Mouse (Mus musculus): ENCODE data around the gene Gm20708. TPM values are rescaled to one million over a fixed set of nuclear protein-coding genes. Genes with fewer than 3 reads are reported as not detected.
A peak's percentile ranks its signal among the peaks of the same experiment; 100 is the strongest.

The Gm20708 gene
- total RNA-seq (2022), result 1 to 10 TPM in 2 of 4 experiments, under 1 TPM in 1, not detected in 1; 0.46 to 1.2 (median 1.1) TPM

DNA sequence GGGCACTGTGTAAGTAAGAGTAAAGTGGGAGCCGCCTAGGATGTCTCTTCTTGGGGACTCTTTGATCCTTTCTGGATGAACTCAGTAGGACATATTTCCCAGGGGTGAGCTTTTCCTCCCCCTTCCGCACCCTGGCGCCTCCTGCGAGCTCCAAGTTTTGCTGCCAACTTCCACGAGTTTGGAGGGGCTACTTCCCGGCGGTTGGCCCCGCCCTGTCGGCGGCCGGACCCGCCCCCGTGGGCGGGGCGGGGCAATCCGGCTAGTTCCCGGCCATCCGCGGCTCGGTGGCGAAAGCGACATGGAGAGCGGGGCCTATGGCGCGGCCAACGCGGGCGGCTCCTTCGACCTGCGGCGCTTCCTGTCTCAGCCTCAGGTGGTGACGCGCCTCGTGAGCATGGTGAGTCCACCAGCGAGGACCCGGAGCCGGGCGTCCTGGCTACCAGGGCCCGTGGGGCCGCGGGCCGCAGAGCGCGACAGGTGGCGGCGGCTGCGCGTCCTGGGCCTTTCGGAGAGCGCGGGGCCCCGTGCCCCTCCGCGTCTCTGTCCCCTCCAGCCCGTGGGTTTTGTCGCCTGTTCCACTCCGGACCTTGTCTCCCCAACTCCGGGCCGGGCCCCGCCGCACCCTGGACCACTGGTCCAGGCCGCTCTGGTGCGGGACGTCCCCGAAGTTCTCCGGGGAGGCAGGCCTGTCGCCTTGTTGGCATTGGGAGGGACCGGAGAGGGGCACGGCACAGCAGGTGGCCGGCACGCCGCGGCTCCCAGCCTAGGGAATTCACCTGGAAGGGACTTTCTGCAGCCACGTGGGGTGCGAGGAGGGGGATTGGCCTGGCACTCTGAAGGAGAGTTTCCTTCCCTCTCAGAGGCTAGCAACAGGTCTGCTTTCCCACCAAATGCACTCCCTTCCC, at the start of gene Gm20708, which contains the start of gene Syngr2:
Gm20708 (plus strand) TSS at position 262 of the 905 bp plus-strand sequence.
Syngr2 (plus strand) TSS at position 262 of the 905 bp plus-strand sequence.
- DNase-seq (ENCODE audit: low spot score in 2 of 2), result peak in 1 of 2 experiments; percentile 67

DNA sequence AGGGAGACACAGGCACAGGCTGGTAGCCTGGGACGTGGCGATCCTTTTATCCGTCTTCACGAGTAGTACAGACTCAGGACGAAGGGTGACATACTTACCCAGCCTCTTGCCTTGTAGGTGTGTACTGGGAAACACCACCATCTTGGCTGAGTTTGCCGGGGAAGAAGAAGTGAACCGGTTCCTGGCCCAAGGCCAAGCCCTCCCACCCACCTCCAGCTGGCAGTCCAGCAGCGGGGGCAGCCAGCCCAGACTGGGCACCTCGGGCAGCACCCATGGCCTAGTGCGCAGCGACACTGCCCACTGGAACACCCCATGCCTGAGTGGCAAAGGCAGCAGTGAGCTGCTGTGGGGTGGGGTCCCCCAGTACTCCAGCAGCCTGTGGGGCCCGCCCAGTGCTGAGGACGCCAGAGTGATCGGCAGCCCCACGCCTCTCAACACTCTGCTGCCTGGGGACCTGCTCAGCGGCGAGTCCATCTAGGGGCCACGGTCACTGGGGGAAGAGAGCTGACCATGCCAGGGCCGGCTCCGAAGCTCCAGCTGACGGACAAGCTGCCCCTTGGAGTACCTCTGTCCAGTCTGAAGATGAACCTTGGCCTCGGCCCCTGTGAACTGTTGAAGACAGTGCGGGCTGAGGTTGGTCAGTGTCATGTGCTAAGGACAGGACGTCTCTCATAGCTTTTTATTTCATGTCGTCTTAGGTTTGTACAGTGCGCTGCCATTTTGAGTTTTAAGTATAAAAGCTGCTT, 48.9 kb upstream of the Gm20708 start:
- DNase-seq (ENCODE audit: low spot score in 2 of 2), result no peak

DNA sequence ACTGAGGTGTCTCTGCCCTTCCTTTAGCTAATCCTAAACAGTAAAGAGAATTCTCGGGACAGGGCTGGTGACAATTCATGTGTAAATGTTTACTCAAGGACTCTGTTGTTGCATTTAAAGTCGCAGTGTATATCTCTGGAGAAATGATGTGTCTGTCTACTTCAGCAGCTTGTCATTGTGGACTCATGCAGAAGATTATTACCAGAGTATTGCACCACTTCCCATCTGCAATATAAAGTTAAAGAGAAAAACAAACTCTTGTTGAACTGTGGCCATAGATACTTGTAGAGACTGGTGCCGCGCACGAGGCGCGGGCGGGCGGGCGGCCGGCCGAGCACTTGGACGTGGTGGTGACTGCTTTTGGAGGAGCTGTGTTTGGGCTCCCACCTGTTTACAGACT, 47.7 kb upstream of the Gm20708 start:
- no peak for DNase-seq (ENCODE audit: low spot score in 2 of 2)

DNA sequence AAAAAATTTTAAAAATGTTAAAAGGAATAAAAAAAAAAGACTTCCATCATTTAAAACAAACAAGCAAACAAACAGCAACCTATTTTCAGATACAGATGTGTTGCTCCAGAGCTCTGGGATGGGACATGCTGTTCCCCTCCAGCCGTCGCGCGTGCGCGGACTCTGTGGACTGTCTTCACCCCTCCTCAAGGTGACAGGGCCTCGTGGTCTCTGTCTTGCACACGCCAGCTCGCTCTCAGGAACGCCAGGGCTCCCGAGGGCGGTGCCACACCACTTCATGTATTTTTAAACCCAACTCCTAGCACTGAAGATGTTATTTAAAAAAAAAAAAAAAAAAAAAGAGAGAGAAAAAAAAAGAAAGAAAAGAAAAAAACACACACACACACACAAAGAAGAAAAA, 47.2 kb upstream of the Gm20708 start:
- no peak for DNase-seq (ENCODE audit: low spot score in 2 of 2)

DNA sequence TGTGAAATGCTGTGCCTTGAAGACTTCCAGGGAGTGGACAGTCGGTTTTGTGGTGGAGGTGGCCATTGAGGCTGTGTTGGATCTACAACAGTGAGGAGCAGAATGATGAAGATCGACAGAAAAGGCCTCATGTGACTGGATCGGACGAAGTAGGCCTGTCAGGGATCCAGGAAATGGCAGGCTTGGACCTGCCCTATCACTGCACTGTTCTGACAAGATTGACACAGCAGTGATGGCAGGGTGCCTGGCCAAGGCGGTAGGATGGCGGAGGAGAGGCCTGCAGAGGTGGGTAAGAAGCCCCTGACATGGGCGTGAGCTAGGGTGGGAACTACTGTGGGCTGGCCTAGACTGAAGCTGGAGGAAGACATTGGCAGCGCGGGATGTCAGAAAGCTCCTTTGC, 45.1 kb upstream of the Gm20708 start:
- no peak for DNase-seq (ENCODE audit: low spot score in 2 of 2)

DNA sequence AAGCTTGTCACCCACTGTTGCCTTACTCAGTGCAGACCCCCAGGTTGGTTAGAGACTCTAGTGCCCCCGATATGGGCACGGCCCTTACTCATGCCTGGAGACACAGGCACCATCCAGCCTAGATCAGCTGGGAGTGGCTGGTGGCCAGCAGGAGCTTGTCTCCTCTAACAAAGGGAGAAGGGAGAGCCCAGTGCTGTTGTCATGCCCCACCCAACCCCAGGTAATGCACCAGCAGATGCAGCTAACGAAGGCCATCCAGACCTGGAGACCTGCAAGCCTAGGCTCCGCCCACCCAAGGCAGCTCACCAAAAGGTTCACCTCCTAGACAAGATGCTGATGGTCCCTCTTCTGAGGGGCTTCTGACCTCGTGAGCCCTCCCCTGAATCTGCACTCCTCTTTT, 44.1 kb upstream of the Gm20708 start:
- DNase-seq (ENCODE audit: low spot score in 2 of 2), result no peak

DNA sequence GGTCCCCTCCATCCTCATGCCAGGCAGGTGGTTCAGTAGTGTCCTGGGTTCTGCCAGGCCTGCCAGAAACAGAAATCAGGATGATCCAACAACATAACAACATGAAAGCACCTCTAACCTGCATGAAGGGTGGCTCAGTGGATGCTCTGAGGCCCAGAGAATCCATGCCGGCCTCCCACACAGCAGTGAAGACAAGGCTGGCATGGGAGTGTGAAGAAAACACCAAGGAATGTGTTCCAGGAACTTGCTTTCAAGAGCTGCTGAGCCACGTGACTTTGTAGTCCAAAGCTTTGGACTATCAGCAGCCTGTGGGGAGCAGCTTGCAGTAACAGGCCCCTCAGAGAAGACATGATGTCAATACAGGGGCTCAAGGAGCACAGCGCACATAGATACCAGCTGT, 43.2 kb upstream of the Gm20708 start:
- DNase-seq (ENCODE audit: low spot score in 2 of 2), result no peak

DNA sequence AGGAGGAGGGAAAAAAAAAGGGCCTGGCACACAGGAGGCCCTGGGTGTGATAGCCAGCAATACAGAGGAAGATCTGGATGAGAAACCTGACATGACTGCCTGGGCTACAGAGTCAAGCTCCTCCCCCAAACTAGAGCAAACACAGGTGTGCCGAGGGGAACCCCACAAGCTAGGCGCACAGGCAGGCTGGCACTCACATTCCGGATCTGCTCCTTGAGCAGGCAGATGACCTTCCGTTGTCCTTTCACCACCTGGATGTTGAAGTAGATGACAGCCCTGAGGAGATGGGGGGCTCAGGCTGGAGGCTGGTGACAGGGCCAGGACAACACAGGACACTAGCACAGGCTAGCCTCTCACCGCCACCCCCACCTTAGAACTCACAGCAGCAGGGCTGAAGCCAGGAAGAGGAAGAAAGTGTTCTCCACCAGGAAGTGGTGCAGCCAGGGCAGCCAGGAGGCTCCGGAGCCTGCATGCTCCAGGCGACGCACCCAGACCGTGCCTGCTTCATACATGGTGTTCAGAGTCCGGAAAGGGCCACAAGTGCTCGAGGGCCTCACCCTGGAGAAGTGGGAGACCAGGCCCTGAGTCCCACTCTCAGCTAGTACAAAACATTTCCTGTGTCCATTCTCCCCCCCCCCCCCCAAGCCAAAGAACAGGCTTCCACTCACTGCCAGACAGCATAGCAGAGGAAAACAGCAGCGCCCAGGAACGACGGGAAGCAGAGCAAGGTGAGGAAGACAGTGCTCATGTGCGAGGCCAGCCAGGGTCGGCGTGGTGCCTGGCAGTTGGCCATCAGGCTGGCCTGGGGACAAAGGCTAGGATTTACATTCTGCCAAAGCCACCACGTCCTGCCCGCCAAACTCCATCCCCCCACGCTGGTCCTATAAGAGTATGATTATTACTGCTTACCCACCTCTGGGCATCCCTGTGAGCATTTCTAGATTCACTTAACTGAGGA, 40.5 kb upstream of the Gm20708 start:
- DNase-seq (ENCODE audit: low spot score in 2 of 2), result no peak

DNA sequence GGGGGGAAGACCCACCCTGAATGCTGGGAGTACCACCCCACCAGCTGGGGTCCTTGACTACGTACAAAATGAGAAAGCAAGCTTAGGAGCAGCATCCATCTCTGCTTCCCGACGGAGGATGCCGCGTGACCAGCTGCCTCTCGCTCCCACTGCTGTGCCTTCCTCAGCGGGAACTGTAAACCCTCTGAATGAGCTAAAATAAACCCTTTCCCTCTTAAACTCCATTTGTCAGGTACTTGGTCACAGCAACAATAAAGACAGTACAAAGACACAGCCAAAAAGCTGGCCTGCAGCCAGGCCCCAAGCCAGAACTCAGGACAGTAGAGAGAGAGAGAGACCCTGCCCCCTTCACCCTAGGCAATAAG, 39.8 kb upstream of the Gm20708 start:
- DNase-seq (ENCODE audit: low spot score in 2 of 2), result no peak

DNA sequence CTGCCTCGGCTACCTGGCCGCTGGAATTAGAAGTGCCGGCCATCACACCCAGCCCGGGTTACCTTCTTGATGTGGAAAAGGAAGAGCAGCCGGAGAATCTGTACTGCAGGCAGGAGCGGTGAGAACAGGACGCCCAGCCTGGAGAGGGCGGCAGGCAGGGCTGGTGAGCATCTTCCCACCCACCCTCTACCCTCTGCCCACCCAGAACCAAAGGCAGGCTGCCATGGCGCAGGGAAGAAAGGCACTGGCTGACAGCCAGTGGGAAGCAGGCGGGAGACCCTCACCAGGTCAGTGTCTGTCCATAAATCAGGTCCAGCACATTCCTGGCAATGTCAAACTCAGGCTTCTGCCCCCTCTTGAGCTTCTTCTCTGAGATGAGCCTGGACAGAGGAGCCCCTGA, 39.1 kb upstream of the Gm20708 start:
- no peak for DNase-seq (ENCODE audit: low spot score in 2 of 2)

DNA sequence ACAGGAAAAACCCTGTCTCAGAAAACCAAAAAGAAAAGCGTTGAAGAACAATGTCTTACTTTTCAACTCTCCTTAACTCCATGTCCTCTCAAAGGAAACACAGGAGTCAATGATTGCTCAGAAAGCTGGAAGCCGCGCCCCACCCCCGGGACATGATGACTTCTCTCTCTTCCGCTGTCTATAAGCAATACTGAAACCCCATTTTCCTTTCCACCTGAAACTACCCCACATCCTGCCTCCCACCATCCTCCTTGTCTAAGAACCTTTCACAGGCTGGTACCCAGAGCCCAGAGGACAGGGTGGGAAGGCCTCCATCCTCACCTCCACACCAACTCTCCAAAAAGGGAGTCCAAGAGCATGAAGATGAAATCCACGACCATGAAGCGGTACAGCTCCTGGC, 37.1 kb upstream of the Gm20708 start:
- DNase-seq (ENCODE audit: low spot score in 2 of 2), result no peak

DNA sequence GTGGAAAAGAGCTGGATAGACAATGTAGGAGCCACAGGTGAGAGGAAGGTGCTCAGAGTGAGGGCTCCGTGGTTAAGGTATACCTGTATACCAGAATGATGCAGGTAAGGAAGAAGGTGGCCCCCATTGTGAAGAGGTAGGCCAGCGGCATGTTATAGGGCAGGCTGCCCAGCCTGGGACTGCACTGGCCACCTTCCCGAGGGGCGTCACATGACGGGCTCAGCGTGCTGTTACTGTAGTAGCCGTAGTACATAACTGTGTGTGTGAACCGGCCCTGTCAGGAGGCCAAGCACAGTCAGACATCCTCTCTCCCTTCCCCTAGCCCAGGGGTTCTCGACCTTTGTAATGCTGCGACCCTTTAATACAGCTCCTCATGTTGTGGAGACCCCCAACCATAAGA, 34.5 kb upstream of the Gm20708 start:
- DNase-seq (ENCODE audit: low spot score in 2 of 2), result no peak

DNA sequence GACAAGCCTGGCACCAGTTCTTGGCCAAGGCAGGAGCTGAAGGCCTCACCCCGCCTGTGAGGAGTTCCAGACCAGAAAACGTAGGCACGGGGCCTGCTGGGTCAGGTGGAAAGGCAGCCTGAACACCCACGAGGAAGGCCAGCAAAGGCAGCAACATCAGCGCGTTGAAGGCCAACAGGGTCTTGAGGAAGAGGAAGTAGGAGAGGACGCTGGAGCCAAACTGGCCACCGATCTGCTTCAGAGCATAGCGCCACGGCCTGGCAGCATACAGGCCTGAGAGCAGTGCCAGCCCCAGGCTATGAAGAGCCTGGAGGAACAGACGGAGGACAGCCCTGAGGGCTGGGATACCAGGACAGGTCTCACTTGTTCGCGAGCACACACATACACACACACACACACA, 33.9 kb upstream of the Gm20708 start:
- DNase-seq (ENCODE audit: low spot score in 2 of 2), result no peak

DNA sequence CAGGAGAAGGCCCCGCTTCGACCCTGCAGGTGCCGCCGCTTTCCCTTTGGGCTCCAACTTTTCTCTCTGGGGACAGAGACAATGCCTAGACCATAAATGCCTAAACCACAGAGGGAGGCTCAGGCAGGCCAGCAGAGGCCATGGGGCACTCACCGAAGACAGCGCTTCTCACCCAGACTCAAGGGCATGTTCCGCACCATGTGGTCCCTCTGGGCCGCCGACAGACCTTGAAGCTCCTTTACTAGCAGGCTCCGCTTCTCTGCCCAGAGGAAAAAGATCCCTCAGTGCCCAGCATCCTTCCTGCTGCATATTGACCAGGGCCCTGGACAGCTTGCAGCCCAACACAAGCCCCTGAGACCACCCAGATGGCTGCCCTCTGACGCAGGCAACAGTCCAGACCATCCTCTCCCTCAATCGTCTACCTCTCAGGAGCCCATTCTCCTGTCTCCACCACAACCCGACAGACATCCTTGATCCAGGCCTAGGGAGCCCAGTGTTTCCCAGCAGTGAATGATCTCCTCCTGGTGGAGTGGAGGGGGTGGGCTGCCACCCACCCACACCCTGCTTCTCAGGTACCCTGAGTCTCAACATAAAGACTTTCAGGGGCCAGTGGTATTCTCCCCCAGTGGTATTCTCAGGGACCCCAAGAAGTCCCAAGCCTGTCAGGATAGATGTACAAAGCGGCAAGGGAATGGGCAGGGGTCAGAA, 33.2 kb upstream of the Gm20708 start:
- no peak for DNase-seq (ENCODE audit: low spot score in 2 of 2)

DNA sequence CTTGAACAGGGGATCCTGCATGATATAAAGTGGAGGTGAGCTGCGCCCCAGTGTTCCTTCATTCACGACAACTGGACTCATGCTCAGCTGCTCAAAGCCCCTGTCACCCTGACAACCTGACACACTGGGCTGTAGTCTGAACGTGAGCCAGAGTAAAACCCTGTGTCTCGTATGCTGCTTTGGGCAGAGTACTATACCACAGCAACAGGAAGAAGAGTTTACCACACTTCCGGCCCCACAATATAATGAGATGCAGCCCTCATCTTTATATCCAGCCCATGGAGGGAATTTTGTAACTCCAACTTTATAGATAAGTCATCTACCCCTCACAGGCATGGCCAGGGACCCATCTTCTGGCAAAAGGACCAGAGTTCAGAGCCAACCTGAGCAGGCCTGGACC, 32.4 kb upstream of the Gm20708 start:
- no peak for DNase-seq (ENCODE audit: low spot score in 2 of 2)

DNA sequence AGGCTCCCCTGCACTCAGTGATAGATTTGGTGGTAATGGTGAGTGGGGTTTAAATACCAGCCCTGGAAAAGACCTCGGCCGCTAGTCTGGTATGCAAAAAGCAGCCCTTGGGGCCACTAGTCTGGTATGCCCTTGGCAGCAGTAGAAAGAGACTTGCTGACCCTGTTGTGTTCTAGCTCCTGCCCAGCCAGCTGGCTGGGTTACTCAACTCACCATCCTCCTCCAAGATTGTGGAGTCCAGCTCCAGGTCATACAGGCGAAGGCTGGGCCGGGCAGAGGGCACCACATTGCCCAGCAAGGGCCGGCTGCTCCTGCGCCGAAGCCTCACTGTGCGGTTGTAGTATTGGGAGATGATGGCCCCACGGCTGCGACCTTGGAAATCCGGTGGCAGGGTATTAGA, 31.4 kb upstream of the Gm20708 start:
- DNase-seq (ENCODE audit: low spot score in 2 of 2), result no peak

DNA sequence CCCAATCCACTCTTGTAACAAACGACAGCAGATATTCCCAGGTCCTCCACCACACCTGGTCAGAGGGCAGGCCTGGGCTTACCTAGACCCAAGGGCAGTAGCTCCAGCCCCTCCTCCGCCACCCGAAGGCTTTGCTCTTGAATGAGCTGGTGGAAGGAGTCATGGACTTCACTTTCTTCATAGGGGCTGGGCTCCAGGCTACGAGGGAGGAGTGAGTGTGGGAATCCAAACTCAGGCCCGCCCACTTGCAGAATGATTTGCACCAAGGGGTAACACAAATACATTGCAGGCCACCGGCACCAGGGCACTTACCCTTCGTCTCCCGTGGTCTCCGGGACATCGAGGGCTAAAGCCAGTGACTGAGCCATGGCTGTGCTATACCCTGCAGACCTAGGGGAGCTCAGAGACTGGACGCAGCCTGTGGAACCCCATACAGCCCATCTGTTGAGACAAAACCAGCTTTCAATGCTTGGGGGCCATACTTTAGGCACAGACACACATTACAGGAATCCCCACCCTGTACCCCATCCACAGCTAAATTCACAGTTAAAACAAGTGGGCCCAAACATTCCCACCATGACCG, 30.5 kb upstream of the Gm20708 start:
- no peak for DNase-seq (ENCODE audit: low spot score in 2 of 2)

DNA sequence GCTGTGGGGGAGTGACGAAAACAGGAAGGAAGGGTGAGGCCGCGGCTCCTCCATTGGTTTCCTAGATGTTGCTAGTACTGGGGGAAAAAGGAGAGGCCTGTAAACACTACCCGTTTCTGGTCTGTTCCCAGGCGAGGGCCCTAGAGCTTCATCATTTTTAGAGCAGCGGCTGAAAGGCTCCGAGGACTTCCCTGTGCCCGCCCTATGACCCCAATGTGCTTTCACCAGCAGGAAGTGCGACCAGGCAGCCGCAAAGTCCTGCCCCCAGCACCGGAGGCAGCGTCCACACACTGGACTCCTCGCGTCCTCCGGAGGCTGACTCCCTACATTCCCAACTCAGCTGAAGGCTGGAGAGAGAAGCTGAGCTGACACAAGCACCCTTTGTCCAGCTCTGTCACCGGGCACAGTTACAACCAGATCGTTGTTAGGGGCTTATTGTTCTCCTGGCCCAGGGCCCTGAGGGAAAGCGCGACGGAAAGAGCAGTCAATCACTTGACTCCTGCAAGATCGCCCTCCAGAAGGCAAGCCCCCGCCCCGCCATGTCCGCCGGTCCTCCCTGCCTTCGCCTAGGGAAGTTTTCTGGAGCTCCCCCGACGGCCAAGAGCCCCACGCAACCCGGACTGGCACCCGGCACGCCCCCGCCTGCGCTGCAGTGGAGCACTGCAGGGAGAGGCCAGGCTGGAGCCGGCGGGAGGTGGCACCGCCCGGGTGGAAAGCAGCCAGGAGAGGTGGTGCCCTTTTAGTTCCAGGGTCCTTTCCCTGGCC, 29.9 kb upstream of the Gm20708 start:
- DNase-seq (ENCODE audit: low spot score in 2 of 2), result peak in 1 of 2 experiments; percentile 38

DNA sequence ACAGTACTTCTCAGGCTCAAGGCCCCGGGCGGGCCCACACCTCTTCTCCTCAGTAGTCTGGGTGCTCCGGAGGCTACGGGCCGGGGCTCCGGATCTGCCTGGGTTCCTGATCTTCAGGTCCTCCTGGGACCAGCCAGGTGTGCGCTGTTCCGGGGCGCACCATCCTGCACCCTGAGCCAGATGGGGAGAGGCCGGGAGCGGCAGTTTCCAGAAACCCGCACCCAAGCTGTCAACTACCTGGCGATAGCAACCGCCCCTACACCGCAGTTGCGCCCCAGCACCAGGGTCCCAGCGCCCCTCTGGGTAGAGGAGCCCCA, 29.3 kb upstream of the Gm20708 start:
- no peak for DNase-seq (ENCODE audit: low spot score in 2 of 2)

DNA sequence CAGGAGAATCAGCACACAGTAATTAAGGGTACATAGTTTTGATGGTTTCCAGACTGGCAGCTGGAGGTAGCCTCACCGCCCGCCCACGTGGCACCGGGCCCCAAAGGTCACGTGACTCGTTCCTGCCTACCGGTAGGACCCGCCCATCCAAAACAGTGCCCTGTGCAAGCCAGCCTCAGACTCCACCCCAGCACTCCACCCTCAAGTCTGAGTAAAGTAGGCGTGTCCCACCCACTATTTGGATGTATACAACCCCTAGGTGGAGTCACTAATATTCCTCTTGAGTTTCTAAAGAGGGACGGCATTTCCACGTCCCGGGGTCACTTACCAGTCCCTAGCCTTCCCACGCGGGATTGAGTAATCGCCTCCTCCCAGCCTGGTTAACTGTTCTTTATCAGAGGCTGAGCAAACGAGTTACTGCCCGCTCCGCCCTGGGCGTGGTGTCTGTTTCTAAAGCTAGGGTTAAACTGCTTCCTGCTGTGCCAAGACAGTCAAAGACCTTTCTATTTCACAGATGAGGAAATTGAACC, 28.8 kb upstream of the Gm20708 start:
- DNase-seq (ENCODE audit: low spot score in 2 of 2), result peak; percentile 70 to 73

Measured in gastrocnemius, adult 8-10 months (tissue).